Mouse (Mus musculus): ENCODE measurements around the gene Zfp362.

Gene Zfp362

GRCm38 (mm10) chr4:128729709-128730037 lies 76.2 kb downstream of the Zfp362 start:
- no peak for DNase-seq (ENCODE audit: low spot score)

- DNase-seq (ENCODE audit: low spot score), result no peak
These were observed 76.7 kb downstream of the Zfp362 start for GRCm38 (mm10) chr4:128729033-128729708.

GRCm38 (mm10) chr4:128728431-128728851 lies 77.4 kb downstream of the Zfp362 start:
- no peak for DNase-seq (ENCODE audit: low spot score)

- peak; percentile 65 for DNase-seq (ENCODE audit: low spot score)
These were observed 78.0 kb downstream of the Zfp362 start for GRCm38 (mm10) chr4:128727721-128728430.

- DNase-seq (ENCODE audit: low spot score), result peak; percentile 85
These were observed 78.7 kb downstream of the Zfp362 start for GRCm38 (mm10) chr4:128727019-128727720.

- DNase-seq (ENCODE audit: low spot score), result no peak
These were observed 81.8 kb downstream of the Zfp362 start for GRCm38 (mm10) chr4:128724059-128724458.

- DNase-seq (ENCODE audit: low spot score), result no peak
These were observed 82.4 kb downstream of the Zfp362 start for GRCm38 (mm10) chr4:128723431-128723830.

Measured in urinary bladder, postnatal 14 days (tissue).